ENCODE assay signal across 18 mouse cellular contexts in the genomic region with DNA sequence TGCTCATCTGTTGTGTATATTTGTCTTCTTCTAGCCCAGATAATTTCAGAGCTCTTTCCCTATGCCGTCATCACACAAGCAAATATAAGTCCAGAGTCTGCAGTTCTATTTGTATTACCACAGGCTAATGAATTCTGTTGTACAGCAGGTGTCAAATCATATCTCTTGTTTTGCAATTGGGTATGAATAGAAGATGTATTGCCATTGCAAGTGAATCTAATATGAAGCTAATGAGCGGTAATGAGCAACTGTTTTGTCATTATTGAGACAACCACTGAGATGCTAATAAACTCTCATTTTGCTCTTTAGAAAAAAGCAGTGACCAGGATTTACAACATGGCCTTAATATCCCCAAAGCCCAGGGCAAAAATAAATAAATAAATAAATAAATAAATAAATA.
"Had no signal": no experiment of that assay in that cellular context is flagged by ENCODE, and none has a peak within 500 bp of the region (broad histone marks: within the 10 kb centered on the region; RNA-seq: fewer than 3 reads in every experiment).

No protein-coding gene starts in this region.

- ATAC-seq: lung, postnatal 0 days; midbrain, embryonic 16.5 days had no signal

- H3K4me2 ChIP-seq: lung, embryonic 15.5 days; midbrain, embryonic 12.5 days had no signal

- H3K4me3 ChIP-seq: lung, embryonic 15.5 days; midbrain, embryonic 10.5 days; midbrain, embryonic 12.5 days; myocyte had no signal

- H3K4me1 ChIP-seq: lung, embryonic 15.5 days; midbrain, embryonic 10.5 days; midbrain, embryonic 12.5 days had no signal

- DNase-seq: lung, adult 18-20 months; lung, postnatal 14 days; lung, postnatal 4 days; midbrain, embryonic 14.5 days; right cerebral cortex, adult 18-20 months; right cerebral cortex, postnatal 25 days; right cerebral cortex, postnatal 4 days; spleen, adult 18-20 months; thymus, adult 18-20 months; thymus, postnatal 14 days; thymus, postnatal 36 days had no signal

- H3K36me3 ChIP-seq: lung, embryonic 15.5 days; midbrain, embryonic 10.5 days; midbrain, embryonic 12.5 days had no signal

- H3K9me3 ChIP-seq: lung, embryonic 15.5 days; midbrain, embryonic 10.5 days; midbrain, embryonic 12.5 days had no signal

- H3K27me3 ChIP-seq: lung, embryonic 15.5 days; midbrain, embryonic 12.5 days had no signal

- H3K27ac ChIP-seq: liver, embryonic 14.5 days; lung, embryonic 15.5 days; midbrain, embryonic 10.5 days; midbrain, embryonic 12.5 days had no signal

- H3K9ac ChIP-seq: liver, embryonic 14.5 days; lung, embryonic 15.5 days; midbrain, embryonic 12.5 days had no signal
